Comparison of ENCODE assay signal across 8 mouse cellular contexts in the genomic region with DNA sequence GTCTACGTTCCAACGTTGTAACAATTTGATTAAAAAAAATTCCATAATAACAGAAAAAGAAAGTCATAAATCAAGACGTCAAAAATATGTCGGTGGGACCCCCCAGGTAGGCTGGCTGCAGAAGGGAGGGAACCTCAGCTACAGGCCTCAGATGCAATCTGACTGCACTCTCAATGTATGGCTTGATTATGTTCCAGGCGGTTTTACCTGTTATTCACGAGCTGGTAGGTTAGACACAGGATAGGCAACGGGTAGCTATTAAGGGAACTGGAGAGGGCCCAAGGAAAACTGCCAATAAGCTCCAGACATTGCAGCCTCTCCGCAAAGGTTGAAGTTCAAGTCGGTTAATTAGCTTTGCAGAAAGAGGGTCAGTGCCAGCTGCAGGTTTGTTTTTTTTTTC. TPM values are rescaled to one million over a fixed set of nuclear protein-coding genes. Genes with fewer than 3 reads are reported as not detected.
A peak's percentile ranks its signal among the peaks of the same experiment; 100 is the strongest.
DNase-seq lines count a peak whose midpoint lies in the region; ATAC-seq and TF ChIP-seq lines count a peak whose summit lies in the region.

No protein-coding gene starts in this region.

- intact Hi-C loops in heart, adult 2 months (cut with DNase I), result no loop called here
- intact Hi-C loops in left cerebral cortex, postnatal 25 days (cut with DNase I), result no loop called here

- no peaks in the 10 kb centered on the region for H3K79me2 ChIP-seq in heart, adult 2 months (replicated peaks; ENCODE audit: control insufficient read depth, insufficient read depth, low read length)

- H3K36me3 ChIP-seq in heart, adult 2 months (ENCODE audit: control insufficient read depth, insufficient read depth, low read length), result no peaks in the 10 kb centered on the region
- no peaks in the 10 kb centered on the region for H3K36me3 ChIP-seq in embryonic facial prominence, embryonic 14.5 days (ENCODE audit: control insufficient read depth, insufficient read depth, low read length)
- no peaks in the 10 kb centered on the region for H3K36me3 ChIP-seq in midbrain, embryonic 12.5 days

- DNase-seq in heart, adult 2 months, result no peak
- DNase-seq in heart, adult 8-10 months (ENCODE audit: low spot score), result no peak
- peak; percentile 50 for DNase-seq in embryonic facial prominence, embryonic 14.5 days (ENCODE audit: low spot score)
- peak; percentile 53 for DNase-seq in kidney, adult 18-20 months
- DNase-seq in adrenal gland, adult 8-10 months, result no peak
- no peak for DNase-seq in left cerebral cortex, postnatal 25 days (ENCODE audit: low spot score in 2 of 2)
- DNase-seq in retina, postnatal 1 day, result no peak

- peak; percentile 35; the same call in 1 of the 2 replicates for ATAC-seq in embryonic facial prominence, embryonic 14.5 days (ENCODE audit: low read depth)
- no peak; the same call in 1 of the 2 replicates for ATAC-seq in midbrain, embryonic 12.5 days (ENCODE audit: low FRiP score, low read depth)

- TF ChIP-seq POLR2A in heart, adult 2 months (IDR thresholded peaks at IDR 0.05; ENCODE audit: insufficient read depth, low read depth, low read length), result no peak

- no peaks in the 10 kb centered on the region for H3K27me3 ChIP-seq in heart, adult 2 months (ENCODE audit: control insufficient read depth, insufficient read depth, low read length)
- H3K27me3 ChIP-seq in embryonic facial prominence, embryonic 14.5 days (replicated peaks; ENCODE audit: control insufficient read depth, insufficient read depth, low read length), result no peaks in the 10 kb centered on the region
- peaks cover 33% of the 10 kb centered on the region for H3K27me3 ChIP-seq in midbrain, embryonic 12.5 days

- 23% methylated on average over 9 of the region's 9 CpGs for WGBS in heart, adult 2 months
- 13% methylated on average over 9 of the region's 9 CpGs for WGBS in embryonic facial prominence, embryonic 14.5 days
- 23% methylated on average over 9 of the region's 9 CpGs for WGBS in midbrain, embryonic 12.5 days

- peak overlapping the region; percentile 73 for H3K4me2 ChIP-seq in embryonic facial prominence, embryonic 14.5 days (ENCODE audit: low read depth, low read length)
- peak overlapping the region; percentile 98 for H3K4me2 ChIP-seq in midbrain, embryonic 12.5 days (replicated peaks)

- H3K4me1 ChIP-seq in heart, adult 2 months (ENCODE audit: control insufficient read depth, insufficient read depth, low read length), result peaks cover 9% of the 10 kb centered on the region
- peaks cover 17% of the 10 kb centered on the region for H3K4me1 ChIP-seq in embryonic facial prominence, embryonic 14.5 days (ENCODE audit: control insufficient read depth, insufficient read depth, low read length)
- peaks cover 23% of the 10 kb centered on the region for H3K4me1 ChIP-seq in midbrain, embryonic 12.5 days

- peak overlapping the region; percentile 89 for H3K4me3 ChIP-seq in heart, adult 2 months
- H3K4me3 ChIP-seq in embryonic facial prominence, embryonic 14.5 days (ENCODE audit: low read depth, low read length), result peak overlapping the region; percentile 85
- peak overlapping the region; percentile 79 for H3K4me3 ChIP-seq in midbrain, embryonic 12.5 days

- no peak for TF ChIP-seq CTCF in heart, adult 2 months (IDR thresholded peaks at IDR 0.05)

- H3K9me3 ChIP-seq in embryonic facial prominence, embryonic 14.5 days (ENCODE audit: control insufficient read depth, low read length), result no peaks in the 10 kb centered on the region
- no peaks in the 10 kb centered on the region for H3K9me3 ChIP-seq in midbrain, embryonic 12.5 days

- H3K9ac ChIP-seq in heart, adult 2 months (ENCODE audit: low read depth, low read length), result peak overlapping the region; percentile 57
- peak overlapping the region; percentile 86 for H3K9ac ChIP-seq in embryonic facial prominence, embryonic 14.5 days (ENCODE audit: low read depth, low read length)
- H3K9ac ChIP-seq in midbrain, embryonic 12.5 days (replicated peaks), result no peak overlapping the region

- TF ChIP-seq EP300 in heart, adult 2 months (IDR thresholded peaks at IDR 0.05; ENCODE audit: insufficient read depth, low read depth, low read length), result no peak

- H3K27ac ChIP-seq in heart, adult 2 months, result peak overlapping the region; percentile 88
- no peak overlapping the region for H3K27ac ChIP-seq in embryonic facial prominence, embryonic 14.5 days (replicated peaks; ENCODE audit: low read depth, low read length)
- H3K27ac ChIP-seq in midbrain, embryonic 12.5 days (replicated peaks), result no peak overlapping the region

RNA-seq across cellular contexts. Expression of a gene that starts 0.6 kb away (rescaled TPM):
- total RNA-seq in heart, adult 2 months (2021), result 10 to 100 TPM; 81.5 to 99.2 TPM
- 117 and 142 TPM in 2 replicates for polyA plus RNA-seq in heart, adult 2 months (2012; rRNA removed)
- total RNA-seq in heart, adult 8-10 months (2022), result 100 to 1,000 TPM in 2 of 4 experiments, 10 to 100 TPM in 2; 83.0 to 114 (median 106) TPM
- 97.4 and 104 TPM in 2 replicates for polyA plus RNA-seq in embryonic facial prominence, embryonic 14.5 days (2014; fragmentation: Nextera tagmentation; extraction: Ambion mirVana)
- polyA plus RNA-seq in midbrain, embryonic 12.5 days (2016; fragmentation: Nextera tagmentation; extraction: Ambion mirVana), result 41.1 and 44.1 TPM in 2 replicates
- total RNA-seq in adrenal gland, adult 8-10 months (2022), result 10 to 100 TPM; 82.4 to 88.4 (median 85.1) TPM
- 100 to 1,000 TPM in 1 of 2 experiments, 10 to 100 TPM in 1; 96.3 to 104 TPM for total RNA-seq in left cerebral cortex, postnatal 25 days (2021)

Comparison
In these comparisons a context has a peak if more than half of its experiments do, and no peak if none do; other contexts are left out.
1. DNase-seq: peak in embryonic facial prominence, embryonic 14.5 days (single experiment) and kidney, adult 18-20 months (single experiment); none in heart, adult 2 months (0 of 2), heart, adult 8-10 months (single experiment), adrenal gland, adult 8-10 months (single experiment), left cerebral cortex, postnatal 25 days (0 of 2) and retina, postnatal 1 day (single experiment).
2. Peak in every context shown above with its lines, with median percentiles within 50 percentile points of each other: H3K4me3 ChIP-seq.